Mouse (Mus musculus) erythroid progenitor cell, adult 5-6 weeks (primary cell): ENCODE measurements at regions not wholly inside any gene's neighbourhood (a gene's known extent, or its start where the extent isn't known, plus 50 kb on each side); places are given as distances from the start of the nearest gene placed in this dataset.

Experiments used
- ATAC-seq: replicated peaks from 2 replicates; pipeline ENCODE4 v1.8.0; 2016; ENCODE audit warnings: moderate number of reproducible peaks, mild to moderate bottlenecking, moderate TSS enrichment, inconsistent platforms; ENCODE audit not compliant: poor library complexity, low FRiP score, severe bottlenecking

DNA sequence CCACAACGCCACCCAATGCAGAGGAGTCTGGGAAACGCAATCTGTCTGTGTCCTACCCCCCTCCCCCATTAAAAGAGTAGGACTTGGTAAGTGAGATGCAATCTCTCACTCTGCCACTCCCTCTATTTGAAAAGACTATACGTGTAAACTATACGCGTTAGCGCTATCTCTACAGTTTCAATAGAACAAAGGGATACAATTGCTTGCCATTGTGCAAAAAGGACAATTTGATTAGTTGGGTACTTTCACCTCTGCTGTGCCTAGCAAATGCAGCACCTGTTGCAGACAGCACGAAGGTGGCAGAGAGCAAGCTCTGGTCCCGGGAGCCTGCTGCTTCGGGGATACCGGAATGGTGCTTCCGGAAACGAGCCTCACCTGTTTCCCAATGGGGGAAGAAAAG, 137.5 kb upstream of the Btg1 start:
- ATAC-seq = no peak

DNA sequence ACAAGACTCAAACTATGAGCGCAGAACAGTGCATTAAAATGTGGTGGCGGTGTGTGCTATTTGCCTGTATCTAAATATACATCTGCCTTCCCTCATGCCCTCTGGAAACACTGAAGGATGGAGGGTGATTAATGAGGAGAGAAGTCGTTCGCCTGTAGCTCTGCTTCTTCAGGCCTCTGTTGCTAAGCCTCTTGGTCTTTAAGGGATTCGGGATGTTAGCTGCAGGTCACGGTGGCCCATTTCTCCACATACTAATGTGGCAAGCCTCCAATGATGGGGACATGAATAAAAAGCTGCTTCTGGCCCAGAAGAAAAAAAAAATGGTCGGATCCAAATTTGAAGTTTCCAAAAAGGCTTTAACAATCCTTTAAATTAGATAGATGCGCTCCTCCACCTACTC, 137.0 kb upstream of the Btg1 start:
- ATAC-seq = no peak

DNA sequence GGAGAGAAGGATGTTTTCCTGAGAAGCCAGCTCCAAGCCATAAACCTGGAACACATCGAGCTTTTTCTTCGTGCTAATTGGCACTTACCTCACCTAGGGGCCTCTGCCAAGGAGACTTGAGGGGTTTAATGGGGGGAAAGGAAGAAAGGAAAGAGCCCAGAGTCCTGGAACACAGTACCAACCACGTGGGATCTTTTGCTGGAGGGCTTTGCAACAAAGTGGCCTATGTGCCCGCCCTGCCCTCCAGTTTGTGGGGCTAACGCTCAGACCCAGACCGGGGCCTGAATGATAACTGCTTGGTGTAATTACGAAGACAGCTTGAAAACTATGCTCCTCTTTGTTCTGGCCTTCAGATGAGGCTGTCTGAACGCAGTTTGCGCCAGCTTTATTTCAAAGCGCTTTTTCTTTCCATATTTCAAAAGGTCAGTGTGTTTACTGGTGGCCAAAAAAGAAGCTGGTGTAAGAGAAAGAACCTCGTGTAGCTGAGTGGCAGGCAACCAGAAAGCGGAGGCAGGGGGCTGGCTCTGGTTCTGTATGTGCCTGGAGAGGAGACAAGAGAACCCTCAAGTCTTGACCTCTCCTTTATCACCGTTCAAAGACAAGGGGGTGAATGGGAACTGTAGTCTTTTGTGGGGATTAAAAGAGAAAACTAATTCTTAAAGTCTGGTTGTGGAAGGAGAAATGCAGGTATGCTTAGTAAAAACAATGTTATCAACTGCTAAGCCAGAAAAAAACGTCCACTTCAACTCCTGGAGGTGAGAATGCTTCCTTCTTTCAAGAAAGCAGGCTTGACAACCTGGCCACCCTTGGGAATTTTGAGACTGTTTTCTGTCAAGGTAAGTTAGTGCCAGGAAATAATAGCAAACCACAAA, 136.1 kb upstream of the Btg1 start:
- no peak for ATAC-seq

DNA sequence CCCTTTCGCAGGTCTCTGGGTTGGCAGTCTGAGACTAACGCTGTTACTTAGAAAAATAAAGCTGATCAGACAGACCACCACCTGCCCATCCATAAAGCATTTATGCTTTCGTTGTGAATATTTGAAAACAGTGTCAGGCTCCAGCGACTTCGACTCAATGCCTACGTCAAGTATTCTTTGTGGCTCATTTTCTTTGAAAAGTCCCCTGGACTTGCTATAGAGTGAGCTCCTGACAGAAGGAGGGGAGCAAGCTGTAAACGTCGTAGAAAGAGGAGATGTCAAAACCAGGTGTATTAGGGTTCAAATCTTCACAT, 135.5 kb upstream of the Btg1 start:
- ATAC-seq = no peak

DNA sequence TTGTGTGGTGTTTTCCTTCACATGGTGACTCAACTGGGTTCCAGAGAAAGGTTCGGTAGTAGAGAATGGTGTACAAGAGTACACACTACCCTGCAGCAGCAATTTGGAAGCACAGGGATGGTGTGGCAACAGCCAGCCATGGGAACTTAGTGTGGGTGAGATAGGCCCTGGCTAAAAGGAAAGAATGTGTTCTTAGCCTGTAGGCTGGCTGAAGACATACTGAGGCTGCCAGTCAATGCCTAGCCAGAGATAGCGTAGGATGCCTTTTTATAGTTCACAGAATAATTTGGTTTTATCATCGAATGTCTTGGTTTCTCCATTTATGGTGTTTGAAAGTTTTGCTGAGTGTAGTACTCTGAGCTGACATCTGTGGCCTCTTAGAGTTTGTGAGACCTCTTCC, 130.1 kb upstream of the Btg1 start:
- ATAC-seq = no peak

DNA sequence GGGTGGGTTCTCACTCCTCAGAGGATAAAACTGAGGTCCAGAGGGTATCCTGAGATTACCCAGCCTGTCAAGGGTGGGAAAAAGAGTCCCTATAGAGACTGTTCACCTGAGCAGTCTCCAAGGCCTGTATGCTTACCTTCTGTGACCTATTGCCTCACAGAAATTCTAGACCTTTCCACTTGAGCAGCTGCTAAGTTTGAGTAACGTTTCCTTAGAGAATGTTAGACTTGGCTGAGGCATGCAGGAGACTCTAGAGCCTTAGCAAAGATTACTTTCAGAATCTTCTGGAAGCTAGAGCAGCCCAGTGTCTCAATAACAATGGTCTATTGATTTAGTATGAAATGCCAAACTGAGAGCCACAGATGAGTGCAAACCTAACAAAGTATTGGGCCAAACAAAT, 123.1 kb upstream of the Btg1 start:
- no peak for ATAC-seq

DNA sequence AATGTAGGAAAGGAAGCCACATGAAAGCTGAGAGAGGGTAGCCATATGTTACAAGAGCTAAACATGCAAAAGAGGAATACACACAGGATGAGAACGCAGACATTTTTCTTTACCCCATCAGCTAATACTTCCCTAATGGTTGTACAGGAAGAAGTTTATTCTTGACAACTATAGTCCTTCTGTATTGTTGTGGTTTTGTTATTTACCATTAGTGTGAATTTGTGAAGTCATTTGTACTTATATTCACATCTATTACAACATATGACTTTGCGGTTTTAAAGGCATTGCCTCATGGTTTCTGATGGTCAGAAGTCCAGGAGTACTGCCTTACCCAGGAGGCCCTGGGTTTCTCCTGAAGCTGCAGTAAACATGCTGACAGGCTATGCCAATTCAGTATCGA, 120.1 kb upstream of the Btg1 start:
- no peak for ATAC-seq

DNA sequence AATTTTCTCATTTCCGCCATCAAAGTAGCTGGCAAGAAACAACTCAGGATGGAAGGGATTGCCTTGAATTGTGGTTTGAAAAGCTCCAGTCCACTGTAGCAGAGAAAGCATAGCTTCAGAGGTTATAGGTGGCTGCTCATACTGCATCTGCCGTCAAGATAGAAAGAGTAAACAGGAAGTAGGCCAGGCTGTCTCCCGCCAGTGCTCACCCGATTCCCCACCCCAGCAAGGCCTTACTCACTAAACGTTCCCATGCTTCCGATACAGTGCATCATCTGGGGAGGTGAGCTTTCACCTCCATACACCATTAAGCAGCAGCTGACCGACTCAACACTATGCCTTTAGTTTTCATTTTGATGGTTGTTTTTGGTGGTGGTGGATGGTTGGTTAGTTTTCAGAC, 119.3 kb upstream of the Btg1 start:
- no peak for ATAC-seq

DNA sequence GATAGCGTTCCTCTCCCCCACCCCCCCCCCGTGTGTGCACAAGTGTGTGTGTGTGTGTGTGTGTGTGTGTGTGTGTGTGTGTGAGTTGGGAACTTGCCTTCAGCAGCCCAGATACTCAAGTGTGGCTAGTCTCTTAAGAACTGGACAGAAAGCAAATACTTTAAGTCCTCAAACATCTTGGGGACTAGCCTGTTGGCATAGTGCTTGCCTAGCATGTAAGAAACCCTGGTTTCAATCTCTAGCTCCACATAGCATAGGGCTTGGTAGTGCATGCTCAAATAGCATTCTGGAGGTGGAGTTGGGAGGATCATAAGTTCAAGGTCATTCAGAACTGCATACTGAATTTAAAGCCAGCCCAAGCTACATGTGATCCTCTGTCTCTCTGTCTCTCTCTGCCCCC, 117.5 kb upstream of the Btg1 start:
- ATAC-seq = no peak

DNA sequence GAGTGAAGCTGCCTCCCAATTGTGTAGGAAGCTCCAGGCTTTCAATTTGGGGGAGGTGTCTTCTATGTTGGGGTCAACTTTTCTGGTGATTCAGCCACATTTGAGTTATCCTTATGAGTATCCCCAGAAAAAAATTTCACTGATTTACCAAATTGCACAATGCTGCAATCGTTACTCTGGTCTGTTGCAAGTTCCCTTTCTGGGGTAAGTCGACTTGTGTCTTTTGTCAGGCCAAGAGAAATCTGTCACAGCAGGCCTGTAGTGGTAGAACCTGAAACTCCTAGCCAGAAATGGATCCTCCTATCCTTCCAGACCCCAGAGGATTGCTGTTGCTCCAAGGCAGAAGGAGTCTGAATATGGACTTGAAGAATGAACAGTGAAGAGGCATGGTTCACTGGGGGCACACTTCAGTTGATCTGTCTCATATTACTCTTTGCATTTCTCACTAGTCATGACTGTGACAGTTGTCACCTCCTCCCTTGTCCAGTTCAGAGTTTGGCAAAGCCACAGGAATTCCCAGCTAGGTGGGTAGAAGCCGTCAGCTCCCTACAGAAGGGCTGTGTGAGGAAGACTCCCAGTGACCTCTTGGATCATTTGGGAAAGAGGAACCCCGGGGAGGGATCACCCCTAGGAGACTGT, 114.6 kb upstream of the Btg1 start:
- no peak for ATAC-seq

DNA sequence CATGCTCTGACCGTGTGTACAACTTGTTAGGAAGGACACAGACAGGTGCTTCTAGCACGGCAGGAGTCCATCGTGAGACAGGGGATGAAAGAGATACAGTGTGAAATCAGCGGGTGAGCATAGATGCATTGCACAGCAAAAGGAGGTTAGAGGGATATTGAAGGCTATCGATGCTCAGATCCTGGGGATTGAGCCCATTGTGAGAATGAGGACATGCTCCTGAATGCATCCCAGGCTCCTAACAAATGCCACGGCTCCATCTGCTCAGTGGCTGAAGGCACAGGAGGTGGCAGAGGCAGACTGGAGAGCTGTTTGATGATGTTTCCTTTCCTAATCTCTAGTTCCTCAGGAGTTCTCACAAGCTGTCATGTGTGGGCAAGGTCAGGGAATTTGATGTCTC, 114.1 kb upstream of the Btg1 start:
- ATAC-seq = no peak

DNA sequence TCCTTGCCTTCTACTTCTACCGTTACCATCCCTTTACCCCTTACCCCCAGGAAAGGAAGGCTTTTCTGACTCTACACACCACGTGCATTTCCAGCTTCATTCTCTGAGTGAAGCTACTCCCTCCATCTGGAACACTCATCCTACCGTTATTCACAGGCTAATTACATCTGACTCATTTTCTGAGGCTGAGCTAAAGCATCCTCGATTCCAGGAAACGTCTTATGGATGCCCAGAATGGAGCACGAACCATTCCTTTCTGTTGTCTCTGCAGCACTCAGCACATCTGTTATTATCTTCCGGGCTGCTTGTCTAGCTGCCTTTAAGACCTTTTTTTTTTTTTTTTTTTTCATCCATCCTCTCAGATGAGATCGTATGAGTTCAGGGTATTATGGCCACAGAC, 112.5 kb upstream of the Btg1 start:
- ATAC-seq = no peak

DNA sequence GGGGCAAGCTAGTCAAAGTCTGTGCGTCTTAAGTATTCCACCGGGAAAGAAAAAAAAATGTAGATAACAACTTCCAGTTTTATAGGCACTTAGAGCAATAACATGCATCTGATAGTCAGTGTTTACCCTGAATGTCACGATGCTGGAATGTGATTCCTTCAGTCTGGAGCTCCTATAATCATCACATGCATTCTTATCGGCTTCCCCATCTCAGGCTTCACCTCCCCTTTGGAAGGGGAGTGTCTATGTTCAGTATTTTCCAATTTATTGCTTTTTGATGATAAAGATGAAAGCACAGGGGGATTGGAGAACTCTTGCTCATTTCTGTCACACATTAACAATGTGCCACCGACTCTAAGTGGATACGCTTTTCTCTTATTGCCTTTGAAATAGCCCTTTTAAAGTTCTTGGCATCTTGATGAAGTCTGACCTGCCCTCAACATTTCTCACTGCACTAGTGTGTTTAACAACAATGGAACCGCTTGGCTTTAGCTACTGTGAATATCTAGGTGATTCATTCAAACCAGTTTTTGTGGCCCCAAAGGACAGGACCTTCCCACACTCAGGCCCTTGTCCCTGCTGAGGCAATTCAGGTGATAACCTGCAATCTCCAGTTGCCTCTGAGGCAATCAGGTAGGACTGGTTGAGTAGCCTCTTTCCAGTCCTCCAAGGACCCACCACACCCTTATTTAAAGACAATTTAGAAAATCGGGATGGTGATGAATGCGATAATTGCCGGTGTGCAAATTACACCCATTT, 101.5 kb upstream of the Btg1 start:
- no peak for ATAC-seq

DNA sequence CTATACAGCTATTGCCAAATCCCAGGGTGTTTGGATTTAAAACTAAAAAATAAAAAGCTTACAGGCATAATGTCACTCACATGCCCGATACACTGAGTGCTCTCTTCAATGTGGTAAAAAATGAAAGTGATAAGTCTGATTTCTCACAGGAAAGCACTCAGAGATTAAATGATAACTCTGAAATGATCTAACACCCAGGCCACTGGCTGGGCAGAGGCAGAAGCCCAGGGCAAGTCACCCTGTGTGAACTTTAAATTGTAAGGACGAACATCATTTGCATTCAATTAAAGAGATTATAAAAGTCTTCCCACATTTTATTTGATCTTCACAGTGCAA, 100.9 kb upstream of the Btg1 start:
- ATAC-seq = no peak

DNA sequence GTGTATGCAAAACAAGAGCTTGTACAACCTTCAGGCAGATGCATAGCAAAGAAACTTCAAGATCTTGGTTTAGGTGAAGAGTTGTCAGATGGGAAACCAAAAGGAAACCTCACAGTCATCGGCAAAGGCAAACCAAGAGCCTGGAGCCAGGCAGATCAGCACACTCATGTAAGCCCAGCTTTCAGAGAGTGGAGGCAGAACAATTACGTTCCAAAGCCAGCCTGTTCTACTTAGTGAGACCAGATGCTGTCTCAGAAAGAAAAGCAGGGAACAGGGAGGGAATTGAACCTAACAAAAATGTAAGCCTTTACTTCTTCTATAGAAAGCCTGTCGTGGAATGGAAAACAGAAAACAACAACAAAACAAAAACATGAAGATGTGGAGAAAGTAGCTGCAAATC, 97.4 kb upstream of the Btg1 start:
- no peak for ATAC-seq

DNA sequence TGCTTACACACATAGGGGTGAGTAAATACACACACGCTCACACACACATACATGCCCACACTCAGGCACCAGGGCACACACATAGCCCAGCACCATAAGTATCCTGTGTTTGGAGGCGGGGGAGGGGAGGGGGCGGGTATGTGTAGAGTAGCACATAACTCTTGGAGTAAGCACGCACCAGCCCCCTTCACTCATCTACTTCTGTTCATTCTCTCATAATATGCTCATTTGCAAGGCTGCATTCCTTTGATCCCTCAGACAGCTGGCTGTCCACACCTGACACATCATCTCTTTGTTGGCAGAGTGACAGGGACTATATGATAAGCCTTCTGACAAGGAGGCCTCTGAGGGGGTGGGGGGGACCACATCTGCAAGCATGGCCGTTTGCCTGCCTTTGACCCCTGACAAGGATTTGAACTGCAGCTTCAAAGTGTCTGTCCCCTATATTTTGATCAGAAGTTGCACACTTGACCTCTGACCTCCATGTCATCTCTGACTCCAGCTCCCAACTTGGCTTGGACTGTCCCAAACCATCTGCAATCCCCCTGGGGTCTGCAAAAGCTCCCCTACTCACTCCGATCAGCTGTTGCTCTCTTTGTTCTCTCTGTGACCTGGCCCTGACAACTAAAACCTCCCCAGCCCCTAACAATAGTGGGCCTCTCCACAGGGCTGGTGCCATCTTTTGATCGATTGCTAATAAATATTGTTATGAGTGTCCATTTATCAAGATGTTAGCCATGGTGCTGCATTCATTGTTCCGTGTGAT, 95.6 kb upstream of the Btg1 start:
- ATAC-seq = no peak

DNA sequence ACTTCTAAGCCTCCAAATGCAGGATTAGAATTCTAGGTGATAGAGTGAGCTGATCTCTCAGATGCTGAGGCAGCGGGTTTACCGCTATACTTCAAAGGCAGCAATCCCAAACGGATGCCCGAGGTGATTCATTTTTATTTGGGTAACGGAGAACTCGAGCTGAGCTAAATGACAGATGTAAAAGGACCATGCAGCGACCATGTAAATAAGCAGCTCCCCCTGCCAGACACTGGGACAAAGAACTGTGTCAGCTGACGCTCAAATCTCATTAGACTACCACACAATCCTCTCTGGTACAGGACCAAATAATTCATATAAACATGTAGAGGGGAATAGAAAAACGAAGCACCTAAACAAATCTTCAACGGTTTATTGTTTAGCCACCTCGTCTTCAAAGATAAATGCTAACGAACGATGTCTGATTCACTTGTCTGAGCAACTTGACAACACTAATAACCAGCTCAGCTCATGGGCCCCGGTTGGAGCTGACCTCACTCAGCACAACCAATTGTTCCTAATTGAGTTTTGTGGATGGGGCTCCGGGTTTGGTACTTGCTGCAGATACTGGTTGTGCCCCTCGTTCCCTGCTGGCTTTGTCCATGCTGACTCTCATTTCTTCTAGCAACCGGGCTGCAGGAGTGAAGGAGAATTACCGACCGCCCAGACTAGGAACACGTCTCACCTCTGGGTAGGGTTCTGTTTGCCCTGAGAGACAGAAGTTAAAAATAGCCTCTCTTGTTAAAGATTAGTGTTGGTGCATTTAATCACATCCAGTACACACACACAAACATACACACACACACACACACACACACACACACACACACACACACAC, 92.6 kb upstream of the Btg1 start:
- no peak for ATAC-seq

DNA sequence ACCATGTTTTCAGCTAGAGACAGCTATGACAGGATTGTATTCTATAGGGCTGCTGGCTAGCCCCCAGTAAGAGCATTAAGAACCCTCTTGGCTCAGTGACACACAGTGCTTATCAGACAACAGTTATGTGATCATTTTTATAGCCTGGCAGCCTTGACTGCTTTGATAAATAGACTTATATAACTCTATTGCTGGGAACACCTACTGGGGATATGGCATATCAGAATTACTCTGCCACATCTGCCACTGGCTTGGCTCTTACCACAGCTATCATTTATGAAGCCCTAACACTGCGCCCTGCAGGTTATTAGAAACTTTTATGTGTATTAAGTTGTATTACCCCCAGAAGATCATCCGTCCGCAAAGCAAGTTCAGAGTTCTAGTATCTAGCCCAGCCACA, 88.9 kb upstream of the Btg1 start:
- no peak for ATAC-seq

DNA sequence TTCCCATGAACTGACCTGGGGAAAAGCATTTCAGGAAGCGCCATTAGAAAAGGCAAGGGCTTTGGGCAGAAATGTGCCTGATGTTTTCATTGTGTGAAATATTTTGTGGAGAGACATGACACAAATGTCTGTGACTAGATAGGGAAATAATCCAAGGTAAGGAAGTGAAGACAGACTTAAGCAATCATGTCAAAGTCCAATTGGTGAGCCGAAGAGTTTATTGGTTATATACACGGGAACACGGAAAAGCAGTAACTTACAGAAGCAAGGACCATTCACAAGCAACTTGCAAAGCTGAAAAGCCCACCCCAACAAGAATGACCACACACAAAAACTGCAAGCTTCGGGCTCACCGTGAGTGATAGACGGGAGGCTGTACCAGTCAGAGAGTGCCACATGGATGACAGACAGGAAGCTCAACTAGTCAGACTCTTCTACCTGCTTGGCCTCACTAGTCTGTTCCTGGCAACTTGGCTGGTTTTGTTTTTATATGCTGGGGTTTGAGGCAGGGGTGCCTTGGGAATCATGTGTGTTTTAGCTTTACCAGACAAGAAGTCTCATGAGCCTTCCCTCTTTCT, 82.2 kb upstream of the Btg1 start:
- no peak for ATAC-seq
